Mouse (Mus musculus) layer of hippocampus, postnatal 25 days (tissue): ENCODE results near the gene Bmpr1b. TPM values are rescaled to one million over a fixed set of nuclear protein-coding genes. Genes with fewer than 3 reads are reported as not detected.
A peak's percentile ranks its signal among the peaks of the same experiment; 100 is the strongest.

Experiments
- DNase-seq, 2 experiments: peaks; one replicate each; pipeline ENCODE4 v3.0.0; 2022; ENCODE audit warnings: mixed read lengths in 2 of 2, low spot score in 1 of 2; ENCODE audit errors: extremely low spot score in 1 of 2
- total RNA-seq, 2 experiments: library from RNA; stranded (reverse); gene quantifications; 2 replicates each; pipeline ENCODE4 v1.2.3; 2021

Bmpr1b gene
- total RNA-seq, 2 experiments from 2014 or later: 17.1 to 18.7 TPM

DNA sequence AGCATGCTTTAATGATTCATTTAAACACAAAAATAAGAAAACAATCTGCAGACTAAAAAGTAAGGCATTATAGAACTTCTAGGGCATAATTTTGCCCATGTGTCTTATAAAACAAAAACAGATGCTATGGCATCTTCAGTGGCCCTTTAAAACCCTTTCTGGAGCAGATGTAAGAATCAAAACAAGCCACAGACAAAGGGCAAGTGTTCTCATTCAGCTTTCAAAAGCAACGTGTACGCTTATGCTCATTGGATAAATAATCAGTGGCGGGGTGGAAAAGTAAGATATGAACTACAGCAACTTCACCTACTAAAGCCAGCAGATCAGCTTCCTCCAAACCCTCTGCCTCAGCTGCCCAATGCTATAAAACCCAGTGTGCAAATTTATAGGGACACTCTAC is 249.6 kb downstream of the Bmpr1b start:
- DNase-seq: no peak

GRCm38 (mm10) chr3:141917166-141917565 is 252.1 kb downstream of the Bmpr1b start:
- DNase-seq: no peak

DNA sequence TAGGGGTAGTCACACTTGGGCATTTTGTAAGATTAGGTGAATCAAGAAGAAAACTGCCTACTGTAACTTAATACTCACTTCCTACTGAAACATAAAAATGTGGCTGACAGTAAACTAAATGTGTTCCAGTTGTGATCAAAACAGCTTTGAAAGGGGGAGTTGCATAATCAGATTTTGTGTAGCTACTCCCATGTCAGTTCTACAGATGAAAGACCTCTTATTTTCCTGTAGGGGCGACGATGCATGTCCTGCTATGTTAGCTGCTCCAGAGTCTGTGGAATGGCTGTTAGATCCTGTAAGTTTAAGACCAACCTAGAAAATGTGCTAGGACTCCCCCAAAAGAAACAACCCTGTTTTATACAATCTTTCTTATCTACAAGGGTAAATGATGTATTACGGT is 253.2 kb downstream of the Bmpr1b start:
- no peak for DNase-seq

- no peak for DNase-seq
These were observed 254.6 kb downstream of the Bmpr1b start for GRCm38 (mm10) chr3:141914588-141914987.

DNA sequence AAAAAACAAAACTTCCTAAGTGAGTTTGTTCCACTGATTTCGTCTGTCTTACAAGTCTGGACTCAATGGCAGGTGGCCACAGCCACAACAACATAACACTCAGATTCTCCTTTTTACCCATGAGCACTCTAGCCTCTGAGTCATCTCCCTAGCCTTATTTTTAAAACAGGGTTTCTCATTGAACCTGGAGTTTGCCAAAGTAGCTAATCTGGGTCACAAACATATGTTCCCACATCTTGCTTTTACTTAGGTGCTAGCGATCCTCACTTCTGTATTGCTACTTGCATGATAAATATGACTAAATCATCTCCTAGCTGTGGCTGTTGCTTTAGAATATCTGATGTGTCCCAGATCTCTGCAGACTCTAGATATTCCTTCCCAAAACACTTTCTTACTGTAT is 260.1 kb downstream of the Bmpr1b start:
- no peak for DNase-seq

DNA sequence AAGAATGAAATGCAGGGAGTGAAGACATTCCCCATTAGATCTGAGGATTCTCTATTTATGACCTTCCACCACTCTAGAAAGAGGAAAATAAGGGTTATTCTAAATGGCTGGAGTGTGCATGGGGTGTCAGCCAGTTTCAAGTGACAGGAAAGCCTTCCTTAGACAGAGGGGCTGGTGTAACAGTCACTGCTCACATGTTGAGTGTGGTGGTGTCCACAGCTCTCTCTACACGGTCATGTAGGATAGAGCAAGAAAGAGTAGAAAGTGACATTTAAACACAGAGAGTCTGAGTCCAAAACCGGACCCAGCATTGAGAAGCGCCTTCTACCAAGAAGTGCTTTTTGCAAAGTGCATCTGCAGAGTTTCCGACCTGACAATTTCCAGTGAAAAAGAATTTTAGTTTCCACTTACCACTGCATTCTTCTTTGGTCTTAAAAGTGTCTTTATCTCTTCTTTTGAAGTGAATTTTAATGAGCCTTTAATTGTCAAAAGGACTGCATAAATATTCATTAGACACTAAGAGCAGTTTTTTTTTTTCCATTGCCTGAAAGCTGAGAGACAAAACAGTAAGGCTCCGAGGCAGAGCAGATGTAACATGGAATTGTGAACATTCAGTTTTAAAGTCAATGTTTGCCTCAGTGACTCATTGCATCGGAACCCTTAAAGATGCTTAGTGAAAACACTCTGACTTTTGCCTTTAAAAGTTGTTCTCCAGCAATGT is 263.2 kb downstream of the Bmpr1b start:
- no peak for DNase-seq

DNA sequence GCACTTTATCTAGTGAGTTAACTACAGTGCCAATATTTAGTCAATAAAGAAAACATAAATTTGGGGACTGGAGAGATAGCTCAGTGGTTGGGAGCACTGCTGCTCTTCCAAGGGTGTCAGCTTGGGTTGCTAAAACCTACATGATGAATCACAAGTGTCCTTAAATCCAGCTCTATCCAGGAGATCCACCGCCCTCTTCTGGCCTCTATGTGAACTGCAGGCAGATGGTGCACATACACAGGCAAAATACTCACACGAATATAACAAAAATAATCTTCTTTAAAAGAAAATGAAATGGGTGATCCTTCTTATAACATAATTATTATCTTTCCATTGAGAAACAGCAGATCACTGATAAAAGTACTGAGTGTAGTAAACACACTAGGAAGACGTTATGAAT is 268.9 kb downstream of the Bmpr1b start:
- DNase-seq: no peak

- no peak for DNase-seq
These were observed 269.7 kb downstream of the Bmpr1b start for GRCm38 (mm10) chr3:141899521-141899920.

GRCm38 (mm10) chr3:141897698-141898097 is 271.5 kb downstream of the Bmpr1b start:
- no peak for DNase-seq

- DNase-seq: no peak
These were observed 272.2 kb downstream of the Bmpr1b start for GRCm38 (mm10) chr3:141896870-141897554.

GRCm38 (mm10) chr3:141895096-141895495 is 274.1 kb downstream of the Bmpr1b start:
- peak in 1 of 2 experiments; percentile 11 for DNase-seq

- no peak for DNase-seq
These were observed 278.6 kb downstream of the Bmpr1b start for GRCm38 (mm10) chr3:141890668-141891067.

DNA sequence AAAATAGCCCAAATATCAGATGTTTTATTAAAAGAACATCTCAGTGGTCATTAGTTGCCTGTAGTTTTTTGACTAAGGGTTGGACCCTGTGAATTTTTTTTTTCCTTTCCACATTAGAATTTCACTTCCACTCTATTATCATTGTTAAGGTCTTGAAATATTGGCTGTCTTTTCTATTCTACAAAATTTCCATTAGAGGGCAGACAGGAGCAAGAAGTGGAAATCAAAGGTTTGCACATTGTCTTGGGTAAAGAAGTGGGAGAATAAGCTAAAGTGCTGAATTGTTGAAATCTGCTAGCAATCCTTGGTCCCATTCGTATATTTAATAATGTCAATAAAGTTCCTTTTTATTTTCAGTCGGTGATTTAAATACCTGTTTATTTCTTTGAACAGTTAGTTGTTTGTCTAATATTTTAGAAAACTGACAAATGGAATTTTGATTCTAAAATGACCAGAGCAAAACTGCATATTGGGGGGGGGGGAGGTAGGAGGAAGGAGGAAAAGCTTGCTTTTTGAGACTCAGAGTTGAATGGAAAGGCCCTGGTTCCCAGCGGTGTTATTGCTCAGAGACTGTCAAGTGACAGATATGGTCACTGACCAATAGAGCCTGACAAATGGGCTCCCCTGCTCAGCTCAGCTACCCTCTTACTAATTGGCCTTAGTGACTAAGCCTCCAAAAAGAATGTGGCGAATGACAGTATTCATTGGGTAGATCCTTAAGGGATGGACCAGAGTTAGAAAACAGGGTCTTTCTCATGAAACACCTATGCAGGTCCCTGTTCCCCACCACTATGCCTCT is 281.6 kb downstream of the Bmpr1b start:
- DNase-seq: no peak

DNA sequence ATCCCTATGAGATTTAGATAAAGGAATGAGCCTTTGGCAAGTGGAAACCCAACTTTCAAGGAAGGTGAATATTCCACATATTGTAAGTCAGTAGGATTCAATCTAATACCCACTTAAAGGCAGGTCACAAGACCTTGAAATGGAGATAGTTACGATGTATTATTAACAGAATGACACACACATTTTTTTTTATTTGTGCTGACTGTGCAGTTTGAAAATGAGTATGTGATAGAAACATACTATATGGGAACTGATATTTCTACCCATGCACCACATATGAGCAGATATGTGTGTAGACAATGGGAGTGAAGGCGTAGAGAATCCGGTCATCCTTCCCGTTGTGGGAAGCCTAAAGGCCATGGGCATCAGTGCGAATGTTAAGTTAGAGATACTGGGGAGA is 285.0 kb downstream of the Bmpr1b start:
- no peak for DNase-seq

- DNase-seq: no peak
These were observed 286.7 kb downstream of the Bmpr1b start for GRCm38 (mm10) chr3:141882496-141882895.

DNA sequence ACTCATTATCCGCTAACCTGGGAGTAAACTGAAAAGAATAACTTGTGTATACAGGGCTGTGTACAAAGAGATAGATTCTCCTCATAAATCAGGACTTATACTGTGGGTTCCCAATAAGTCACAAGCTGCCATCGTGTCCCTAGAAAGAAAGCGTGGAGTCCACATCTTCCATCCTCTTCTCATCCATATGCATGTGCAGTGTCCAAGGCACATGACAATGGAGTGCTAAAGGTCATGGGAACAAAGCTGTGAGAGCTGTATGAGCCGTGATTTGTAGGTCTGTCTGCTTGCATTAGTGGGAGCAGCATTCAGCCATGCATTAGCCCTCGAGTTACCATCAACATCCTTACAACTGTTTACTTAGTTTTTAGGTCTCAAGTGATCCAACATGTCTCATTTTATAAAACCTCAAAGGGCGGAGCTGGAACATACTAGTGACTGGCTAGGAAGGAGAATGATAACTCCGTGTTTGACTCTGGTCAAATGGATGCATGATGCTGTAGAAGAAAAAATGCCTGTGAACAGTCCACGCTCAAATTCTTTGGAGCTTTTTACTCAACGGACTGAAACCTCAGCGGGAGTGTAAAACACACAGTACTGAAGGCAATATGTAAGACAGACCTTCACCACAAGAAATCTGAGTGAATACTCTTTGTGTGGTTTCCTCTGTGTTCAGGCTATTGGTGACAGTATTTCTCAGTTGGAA is 296.7 kb downstream of the Bmpr1b start:
- DNase-seq: no peak

DNA sequence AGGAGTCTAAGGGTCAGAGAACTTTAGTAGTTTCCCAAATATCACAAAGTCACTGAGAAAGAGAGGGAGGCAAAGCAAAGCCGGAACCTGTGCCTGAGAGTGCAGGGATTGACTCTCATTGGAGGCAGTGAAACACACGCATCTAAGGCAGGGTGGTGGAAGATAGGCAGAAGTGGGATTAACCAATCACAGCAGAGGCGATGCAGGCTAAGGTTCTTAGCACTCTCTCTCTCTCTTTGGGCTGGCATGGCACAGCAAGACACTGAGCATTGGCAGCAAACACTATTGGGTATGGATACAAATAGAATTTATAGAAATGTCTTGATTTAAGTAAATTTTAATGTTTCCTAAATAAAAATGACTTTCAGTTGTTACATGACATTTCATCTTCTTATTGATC is 297.4 kb downstream of the Bmpr1b start:
- DNase-seq: no peak

DNA sequence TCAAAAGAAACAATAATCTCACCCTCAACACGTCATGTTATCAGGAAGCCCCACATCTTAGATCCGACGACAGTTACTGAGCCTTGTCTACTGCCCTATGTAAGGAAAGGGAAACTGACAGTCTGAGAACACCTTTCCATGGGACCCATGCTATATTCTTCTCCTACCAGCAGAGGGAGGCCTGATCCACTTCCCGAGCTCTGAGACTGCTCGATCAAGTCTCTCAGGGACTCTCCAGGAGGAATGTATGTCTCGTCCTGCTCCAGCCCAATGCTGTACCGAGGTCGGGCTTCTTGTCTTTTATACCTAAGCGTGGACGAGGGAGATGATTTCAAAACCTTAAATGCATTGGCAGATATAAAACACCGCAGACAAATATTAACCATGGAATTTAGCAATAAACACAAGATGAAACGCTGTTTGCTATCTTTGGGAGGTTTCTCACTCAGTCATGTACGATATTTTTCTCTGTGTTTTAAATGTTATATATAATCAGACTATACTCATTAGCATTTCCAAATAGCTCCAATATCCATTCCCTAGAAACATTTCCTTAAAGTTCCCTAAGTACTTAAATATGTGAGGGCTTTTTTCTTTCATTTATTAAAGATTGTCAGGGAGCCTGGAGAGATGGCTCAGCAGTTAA is 306.3 kb downstream of the Bmpr1b start:
- peak in 1 of 2 experiments; percentile 45 for DNase-seq

DNA sequence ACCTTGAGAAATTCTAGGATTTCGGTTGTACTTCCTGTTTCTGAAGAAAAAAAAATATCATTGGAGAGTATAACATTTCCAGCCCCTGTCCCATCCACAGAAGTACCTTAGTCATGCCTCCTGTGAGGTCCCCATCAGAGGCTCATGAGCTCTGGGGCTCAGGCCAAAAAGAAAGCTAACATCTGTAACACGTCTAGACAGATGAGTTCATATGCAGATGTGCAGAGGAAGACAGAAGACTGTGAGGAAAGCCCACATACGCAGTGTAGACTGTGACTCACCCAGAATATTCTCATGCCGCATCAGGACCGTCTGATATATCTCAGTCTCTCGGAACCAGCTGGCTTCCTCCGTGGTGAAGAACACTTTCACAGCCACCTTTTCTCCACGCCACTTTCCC is 312.1 kb downstream of the Bmpr1b start:
- DNase-seq: no peak

DNA sequence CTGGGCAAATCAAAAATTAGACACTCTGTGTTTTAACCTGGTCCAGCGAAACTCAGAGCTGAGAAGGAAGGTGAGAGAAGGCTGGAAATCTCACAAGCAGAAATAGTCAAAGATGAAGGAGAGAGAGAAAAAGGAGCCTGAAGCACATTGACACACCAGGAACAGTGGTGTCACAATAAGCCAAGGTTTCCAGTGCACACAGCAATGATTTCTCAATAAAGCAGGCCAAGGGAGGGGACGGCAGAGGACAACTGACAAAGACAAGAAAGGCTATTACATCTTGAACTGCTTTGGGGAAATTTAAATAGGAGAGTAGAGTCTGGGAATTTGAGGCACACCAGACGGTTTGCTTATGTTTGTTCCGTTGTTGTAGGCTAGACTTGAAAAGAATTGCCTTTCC is 314.9 kb downstream of the Bmpr1b start:
- no peak for DNase-seq
